Mouse (Mus musculus): ENCODE data around the gene Eps8l2.

DNA sequence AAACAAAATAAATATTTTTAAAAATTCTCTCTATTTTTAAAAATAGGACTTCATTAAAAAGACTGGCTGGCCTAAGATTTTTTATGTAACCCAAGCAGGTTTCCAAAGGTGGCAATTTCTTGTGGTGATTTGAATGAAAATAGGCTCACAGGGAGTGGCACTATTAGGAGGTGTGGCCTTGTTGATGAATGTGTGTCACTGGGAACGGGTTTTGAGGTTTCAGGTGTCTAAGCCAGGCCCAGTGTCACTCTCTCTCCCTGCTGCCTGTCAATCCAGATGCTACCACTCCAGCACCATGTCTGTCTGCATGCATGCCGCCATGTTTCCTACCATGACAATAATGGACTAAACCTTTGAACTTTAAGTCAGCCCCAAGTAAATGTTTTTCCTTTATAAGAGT lies 19.2 kb upstream of the Eps8l2 start:
- no peak for TF ChIP-seq POLR2A (IDR thresholded peaks at IDR 0.05; ENCODE audit: insufficient read depth, low read length)
- TF ChIP-seq EP300 (IDR thresholded peaks at IDR 0.05; ENCODE audit: insufficient read depth, low read depth, low read length): no peak
